Mouse (Mus musculus) neural tube, embryonic 14.5 days (tissue): ENCODE results near the gene Hs3st4. TPM values are rescaled to one million over a fixed set of nuclear protein-coding genes. Genes with fewer than 3 reads are reported as not detected.

Experiments
- ATAC-seq: fragments of 200-750 bp; cut with Nextera tagmentation; 2 replicates; pipeline ENCODE4 v1.8.0; 2017; ENCODE audit warnings: low read depth, mild to moderate bottlenecking, moderate TSS enrichment, moderate library complexity
- H3K27ac ChIP-seq: fragments of 300-500 bp; sonication (generic); 2 replicates; pipeline ENCODE4 v1.5.1; 2014; ENCODE audit warnings: low read depth, mild to moderate bottlenecking, control low read depth, low read length, moderate library complexity, mixed read lengths
- H3K27me3 ChIP-seq: fragments of 300-500 bp; sonication (generic); 2 replicates; pipeline ENCODE4 v1.6.1; 2014; ENCODE audit warnings: low read length; ENCODE audit not compliant: control insufficient read depth, insufficient read depth
- H3K36me3 ChIP-seq: fragments of 300-500 bp; sonication (generic); 2 replicates; pipeline ENCODE4 v1.6.1; 2014; ENCODE audit warnings: low read length, mixed read lengths; ENCODE audit not compliant: control insufficient read depth, insufficient read depth
- H3K4me1 ChIP-seq: fragments of 300-500 bp; sonication (generic); 2 replicates; pipeline ENCODE4 v1.6.1; 2014; ENCODE audit warnings: low read length; ENCODE audit not compliant: control insufficient read depth, insufficient read depth
- H3K4me2 ChIP-seq: fragments of 300-500 bp; sonication (generic); 2 replicates; pipeline ENCODE4 v1.6.1; 2014; ENCODE audit warnings: mild to moderate bottlenecking, low read depth, low read length, control low read depth
- H3K4me3 ChIP-seq: fragments of 300-500 bp; sonication (generic); 2 replicates; pipeline ENCODE4 v1.5.1; 2014; ENCODE audit warnings: low read depth, low read length, control low read depth, mixed read lengths
- H3K9ac ChIP-seq: fragments of 300-500 bp; sonication (generic); replicated peaks from 2 replicates; pipeline ENCODE4 v1.6.1; 2014; ENCODE audit warnings: low read depth, mild to moderate bottlenecking, control low read depth, low read length, mixed read lengths
- H3K9me3 ChIP-seq: fragments of 300-500 bp; sonication (generic); 2 replicates; pipeline ENCODE4 v1.6.1; 2016; ENCODE audit warnings: low read length; ENCODE audit not compliant: control insufficient read depth
- WGBS: fragments of 180-500 bp; shearing (Covaris S2); extraction: QIAGEN DNeasy Blood & Tissue Kit; methylation state at CpG from one replicate; pipeline ENCODE4 v1.1.7; 2014; 5-methylcytosine and 5-hydroxymethylcytosine counted together
- polyA plus RNA-seq: library from polyadenylated mRNA; unstranded; fragments of >200 nt; fragmentation: Nextera tagmentation; extraction: Ambion mirVana; gene quantifications from 2 replicates; pipeline ENCODE4 v1.2.1, GENCODE M21; 2014

Hs3st4 gene
- polyA plus RNA-seq, 1 experiment from 2014 or later, result 11.0 TPM

DNA sequence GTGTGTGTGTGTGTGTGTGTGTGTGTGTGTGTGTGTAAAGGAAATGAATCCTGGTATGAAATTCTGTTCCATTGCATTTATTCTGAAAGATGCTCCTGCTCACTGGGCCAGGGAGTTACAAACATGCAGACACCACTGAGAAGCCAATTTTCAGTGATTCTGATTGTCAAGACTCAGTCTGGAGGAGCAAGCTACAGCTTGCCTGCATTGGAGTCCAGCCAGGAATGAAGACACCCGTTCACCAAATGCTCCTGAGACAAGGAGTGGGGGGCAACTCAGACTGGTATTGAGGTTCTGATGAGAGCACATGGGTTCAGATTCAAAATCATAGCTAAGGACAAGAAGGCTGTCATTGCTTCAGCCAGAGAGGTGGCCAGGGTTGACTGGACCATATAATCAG is 66.3 kb downstream of the Hs3st4 start:
- Histone ChIP-seq H3K4me1 (no peaks in the 10 kb centered on the region), H3K4me2 (no peak overlapping the region), H3K9ac (no peak overlapping the region), H3K4me3 (no peak overlapping the region), H3K36me3 (no peaks in the 10 kb centered on the region), H3K9me3 (no peaks in the 10 kb centered on the region), H3K27ac (no peak overlapping the region), H3K27me3 (no peaks in the 10 kb centered on the region)
- WGBS, result 67% methylated on average over 1 of the region's 1 CpGs
- ATAC-seq, result no peak

DNA sequence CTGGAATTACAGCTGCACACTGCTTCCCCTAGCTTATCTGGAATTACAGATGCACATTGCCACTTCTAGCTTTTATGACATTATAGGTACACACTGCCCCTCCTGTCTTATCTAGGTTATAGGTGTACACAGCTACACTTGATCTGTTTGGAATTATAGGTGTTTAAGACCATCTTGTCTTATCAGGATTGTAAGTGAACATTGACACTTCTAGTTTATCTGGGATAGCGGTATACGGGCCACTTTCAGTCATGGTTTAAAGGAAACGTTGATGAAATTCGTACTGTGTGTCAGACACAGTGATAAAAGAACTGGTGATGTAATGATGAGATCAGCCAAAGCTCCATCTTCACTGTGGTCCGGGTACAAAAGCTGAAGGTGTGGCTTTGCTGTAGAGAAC is 67.8 kb downstream of the Hs3st4 start:
- 88% methylated on average over 5 of the region's 5 CpGs for WGBS
- ATAC-seq, result no peak
- Histone ChIP-seq H3K27me3 (no peaks in the 10 kb centered on the region), H3K4me3 (no peak overlapping the region), H3K9ac (no peak overlapping the region), H3K4me1 (no peaks in the 10 kb centered on the region), H3K36me3 (no peaks in the 10 kb centered on the region), H3K27ac (no peak overlapping the region), H3K9me3 (no peaks in the 10 kb centered on the region), H3K4me2 (no peak overlapping the region)

DNA sequence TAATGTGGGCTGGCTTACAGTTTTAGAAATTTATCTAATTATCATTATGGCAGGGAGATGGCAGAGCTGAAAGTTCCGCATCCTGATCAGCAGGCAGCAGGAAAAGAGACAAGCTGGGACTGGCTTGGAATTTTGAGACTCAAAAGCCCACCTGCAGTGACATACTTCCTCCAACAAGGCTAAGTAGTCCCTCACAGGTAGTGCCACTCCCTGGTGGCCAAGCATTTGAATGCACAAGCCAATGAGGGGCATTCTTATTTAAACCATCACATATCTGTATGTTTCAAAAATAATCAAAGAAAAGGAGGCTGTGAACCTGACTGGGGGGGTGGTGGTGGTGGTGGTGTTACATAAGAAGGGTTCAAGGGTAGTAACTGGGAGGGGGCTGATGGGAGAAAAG is 101.1 kb downstream of the Hs3st4 start:
- Histone ChIP-seq H3K4me3 (no peak overlapping the region), H3K9me3 (no peaks in the 10 kb centered on the region), H3K9ac (no peak overlapping the region), H3K27ac (no peak overlapping the region), H3K4me1 (no peaks in the 10 kb centered on the region), H3K4me2 (no peak overlapping the region), H3K27me3 (no peaks in the 10 kb centered on the region), H3K36me3 (no peaks in the 10 kb centered on the region)
- ATAC-seq, result no peak
- WGBS, result 84% methylated on average over 1 of the region's 1 CpGs

DNA sequence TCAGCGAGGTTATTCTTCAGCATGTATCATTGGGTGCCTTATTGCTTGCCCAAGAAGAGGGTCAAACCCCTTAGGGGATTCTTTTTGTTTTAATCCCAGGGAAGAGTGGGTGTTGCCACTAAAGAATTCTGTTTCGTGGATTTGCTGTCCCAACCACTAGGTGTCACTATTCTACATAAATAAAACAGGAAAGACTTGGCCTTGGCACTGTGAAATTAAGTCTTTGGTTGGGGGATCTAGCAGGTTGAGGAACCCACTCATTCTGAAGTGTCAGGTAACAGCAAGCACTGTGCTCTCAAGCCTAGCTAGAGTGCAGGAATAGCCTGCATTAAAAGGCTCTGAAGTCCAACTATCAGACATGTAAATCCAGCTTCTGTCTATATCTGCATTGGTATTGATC is 146.3 kb downstream of the Hs3st4 start:
- ATAC-seq, result no peak; the same call in 1 of the 2 replicates
- H3K27ac ChIP-seq, result no peak overlapping the region
- 8% methylated on average over 2 of the region's 2 CpGs for WGBS
- no peaks in the 10 kb centered on the region for H3K27me3 ChIP-seq
- no peaks in the 10 kb centered on the region for H3K36me3 ChIP-seq
- no peak overlapping the region for H3K4me2 ChIP-seq
- no peak overlapping the region for H3K4me3 ChIP-seq
- no peaks in the 10 kb centered on the region for H3K9me3 ChIP-seq
- no peak overlapping the region for H3K9ac ChIP-seq
- H3K4me1 ChIP-seq, result no peaks in the 10 kb centered on the region

DNA sequence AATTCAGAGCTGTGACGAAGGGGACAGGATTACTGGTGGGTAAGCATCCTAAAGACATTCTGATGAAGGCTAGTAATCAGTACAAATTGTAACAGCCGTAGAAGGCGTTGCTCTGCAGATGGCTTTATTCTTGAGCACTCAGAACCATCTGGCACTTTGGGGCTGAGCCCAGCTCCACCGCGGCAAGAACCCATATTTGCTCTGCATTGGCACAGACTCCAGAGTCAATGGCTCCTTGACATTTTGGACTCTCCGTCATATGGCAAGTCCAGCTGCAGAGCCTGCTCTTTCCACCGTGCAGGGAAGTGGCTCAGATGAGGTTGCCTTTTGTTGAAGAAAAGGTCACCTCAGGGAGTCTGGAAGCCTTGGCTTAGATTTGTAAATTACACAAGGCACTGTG is 148.6 kb downstream of the Hs3st4 start:
- Histone ChIP-seq H3K27ac (no peak overlapping the region), H3K36me3 (no peaks in the 10 kb centered on the region), H3K4me2 (no peak overlapping the region), H3K4me3 (no peak overlapping the region), H3K9ac (no peak overlapping the region), H3K9me3 (no peaks in the 10 kb centered on the region), H3K27me3 (no peaks in the 10 kb centered on the region), H3K4me1 (no peaks in the 10 kb centered on the region)
- 48% methylated on average over 7 of the region's 7 CpGs for WGBS
- no peak for ATAC-seq

DNA sequence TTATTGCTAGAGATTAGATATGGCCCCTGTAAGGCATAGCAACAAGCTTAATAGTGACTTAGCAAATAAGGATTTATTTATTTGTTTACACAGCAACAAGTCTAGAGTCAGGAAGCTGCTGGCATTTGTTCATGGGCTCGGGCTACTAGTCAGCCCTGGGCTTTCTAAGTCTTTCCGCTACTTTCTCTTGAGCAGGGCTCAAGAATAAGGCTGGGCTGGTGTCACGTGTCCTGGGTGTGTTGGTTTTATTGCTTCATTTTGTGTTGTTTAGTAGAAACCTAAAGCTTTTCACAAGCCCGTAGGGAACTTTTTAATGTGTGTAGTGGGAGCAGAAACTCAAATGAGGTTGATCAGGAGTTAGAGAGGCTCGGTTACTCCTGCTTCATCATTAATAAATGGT is 153.5 kb downstream of the Hs3st4 start:
- Histone ChIP-seq H3K9ac (no peak overlapping the region), H3K27ac (no peak overlapping the region), H3K27me3 (no peaks in the 10 kb centered on the region), H3K9me3 (no peaks in the 10 kb centered on the region), H3K4me1 (no peaks in the 10 kb centered on the region), H3K4me2 (no peak overlapping the region), H3K36me3 (no peaks in the 10 kb centered on the region), H3K4me3 (no peak overlapping the region)
- 81% methylated on average over 5 of the region's 5 CpGs for WGBS
- ATAC-seq, result no peak

DNA sequence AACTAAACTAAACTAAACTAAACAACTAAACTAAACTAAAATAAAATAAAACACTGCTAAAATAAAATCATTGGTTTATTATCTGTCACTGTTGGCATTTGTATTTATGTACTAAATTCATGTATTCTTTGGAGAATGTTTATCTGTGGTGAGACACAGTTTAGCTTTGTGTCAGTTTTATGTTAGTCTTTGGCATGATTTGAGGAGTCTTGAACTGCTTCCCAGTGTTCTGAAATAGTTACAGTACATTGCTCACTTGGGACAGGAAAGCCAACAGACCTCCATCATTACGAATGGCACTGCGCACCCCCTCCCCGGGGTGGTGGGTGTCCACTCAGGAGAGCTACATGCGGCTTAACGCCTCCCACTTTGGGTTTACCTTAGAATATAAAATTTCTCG is 158.6 kb downstream of the Hs3st4 start:
- no peak overlapping the region for H3K27ac ChIP-seq
- no peak overlapping the region for H3K4me3 ChIP-seq
- no peaks in the 10 kb centered on the region for H3K36me3 ChIP-seq
- ATAC-seq, result no peak
- WGBS, result 94% methylated on average over 6 of the region's 6 CpGs
- H3K4me1 ChIP-seq, result no peaks in the 10 kb centered on the region
- H3K27me3 ChIP-seq, result no peaks in the 10 kb centered on the region
- no peak overlapping the region for H3K9ac ChIP-seq
- no peak overlapping the region for H3K4me2 ChIP-seq
- H3K9me3 ChIP-seq, result no peaks in the 10 kb centered on the region

DNA sequence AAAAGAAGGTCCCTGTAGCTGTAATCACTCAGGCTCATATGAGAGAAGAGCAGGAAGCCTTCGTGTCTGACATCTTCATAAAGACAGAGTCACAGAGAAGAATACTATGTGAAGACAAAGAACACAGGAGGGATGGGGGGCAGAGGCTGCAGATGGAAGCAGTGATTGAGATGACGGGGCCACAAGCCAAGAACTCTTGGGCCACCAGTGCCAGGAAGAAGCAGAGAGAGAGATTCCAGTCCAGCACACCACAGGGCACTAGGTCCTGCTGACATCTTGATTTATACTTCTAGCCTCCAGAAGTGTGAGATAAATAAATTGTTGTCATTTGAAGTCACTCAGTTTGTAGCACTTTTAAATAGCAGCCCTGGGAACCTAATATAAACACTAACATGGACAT is 168.2 kb downstream of the Hs3st4 start:
- no peak overlapping the region for H3K4me2 ChIP-seq
- WGBS, result 81% methylated on average over 2 of the region's 2 CpGs
- H3K36me3 ChIP-seq, result no peaks in the 10 kb centered on the region
- H3K4me3 ChIP-seq, result no peak overlapping the region
- no peaks in the 10 kb centered on the region for H3K9me3 ChIP-seq
- no peak overlapping the region for H3K27ac ChIP-seq
- H3K27me3 ChIP-seq, result no peaks in the 10 kb centered on the region
- no peak overlapping the region for H3K9ac ChIP-seq
- no peak for ATAC-seq
- no peaks in the 10 kb centered on the region for H3K4me1 ChIP-seq

DNA sequence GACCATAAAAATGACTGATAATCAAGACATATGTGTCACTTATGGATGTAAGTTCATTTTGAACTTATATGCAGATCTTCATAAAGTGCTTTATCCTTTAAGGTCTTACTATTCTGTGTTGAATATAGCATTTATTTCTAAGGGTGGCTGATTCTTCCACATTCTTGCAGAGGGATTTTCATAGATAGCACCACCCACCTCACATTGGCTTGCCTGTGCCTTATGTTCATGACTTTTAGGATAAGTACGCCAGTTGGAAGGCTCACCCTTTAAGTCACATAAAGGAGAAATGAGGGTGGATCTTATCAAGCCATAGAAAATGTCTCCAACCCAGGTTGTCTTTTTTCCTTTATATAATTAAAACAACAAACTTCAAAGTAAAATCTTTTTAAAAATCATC is 180.6 kb downstream of the Hs3st4 start:
- H3K36me3 ChIP-seq, result no peaks in the 10 kb centered on the region
- no peak overlapping the region for H3K9ac ChIP-seq
- H3K27ac ChIP-seq, result no peak overlapping the region
- no peak overlapping the region for H3K4me3 ChIP-seq
- no peak overlapping the region for H3K4me2 ChIP-seq
- H3K27me3 ChIP-seq, result no peaks in the 10 kb centered on the region
- H3K9me3 ChIP-seq, result no peaks in the 10 kb centered on the region
- H3K4me1 ChIP-seq, result no peaks in the 10 kb centered on the region
- WGBS, result 96% methylated on average over 1 of the region's 1 CpGs
- no peak for ATAC-seq

DNA sequence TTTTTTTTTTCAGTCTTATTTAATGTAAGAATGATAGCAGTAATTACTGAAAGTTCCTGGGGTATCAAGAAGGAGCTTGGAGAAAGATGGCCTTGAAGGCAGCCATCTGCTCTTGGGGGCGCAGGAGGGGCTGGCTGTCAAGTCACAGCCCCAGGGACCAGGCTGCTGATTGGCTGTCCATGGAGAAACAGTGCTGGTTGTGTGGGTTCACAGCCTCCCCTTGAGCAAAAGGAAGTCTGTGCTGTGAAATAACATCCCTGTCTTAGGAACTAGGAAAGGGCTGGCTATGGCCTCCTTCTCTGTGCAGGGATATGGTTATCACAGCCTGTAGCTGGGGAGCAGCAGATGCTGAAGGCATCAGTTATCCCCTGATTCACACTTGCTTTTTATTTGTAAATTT is 183.6 kb downstream of the Hs3st4 start:
- Histone ChIP-seq H3K9ac (no peak overlapping the region), H3K9me3 (no peaks in the 10 kb centered on the region), H3K27ac (no peak overlapping the region), H3K4me2 (no peak overlapping the region), H3K4me1 (no peaks in the 10 kb centered on the region), H3K36me3 (no peaks in the 10 kb centered on the region), H3K4me3 (no peak overlapping the region), H3K27me3 (no peaks in the 10 kb centered on the region)
- 67% methylated on average over 1 of the region's 1 CpGs for WGBS
- ATAC-seq, result no peak
